Mouse (Mus musculus): ENCODE results near the gene Rad51b.

The Rad51b gene

GRCm38 (mm10) chr12:79762087-79762486 lies 465.0 kb downstream of the Rad51b start:
- peak; percentile 24 for DNase-seq (ENCODE audit: low read depth, low spot score)

DNA sequence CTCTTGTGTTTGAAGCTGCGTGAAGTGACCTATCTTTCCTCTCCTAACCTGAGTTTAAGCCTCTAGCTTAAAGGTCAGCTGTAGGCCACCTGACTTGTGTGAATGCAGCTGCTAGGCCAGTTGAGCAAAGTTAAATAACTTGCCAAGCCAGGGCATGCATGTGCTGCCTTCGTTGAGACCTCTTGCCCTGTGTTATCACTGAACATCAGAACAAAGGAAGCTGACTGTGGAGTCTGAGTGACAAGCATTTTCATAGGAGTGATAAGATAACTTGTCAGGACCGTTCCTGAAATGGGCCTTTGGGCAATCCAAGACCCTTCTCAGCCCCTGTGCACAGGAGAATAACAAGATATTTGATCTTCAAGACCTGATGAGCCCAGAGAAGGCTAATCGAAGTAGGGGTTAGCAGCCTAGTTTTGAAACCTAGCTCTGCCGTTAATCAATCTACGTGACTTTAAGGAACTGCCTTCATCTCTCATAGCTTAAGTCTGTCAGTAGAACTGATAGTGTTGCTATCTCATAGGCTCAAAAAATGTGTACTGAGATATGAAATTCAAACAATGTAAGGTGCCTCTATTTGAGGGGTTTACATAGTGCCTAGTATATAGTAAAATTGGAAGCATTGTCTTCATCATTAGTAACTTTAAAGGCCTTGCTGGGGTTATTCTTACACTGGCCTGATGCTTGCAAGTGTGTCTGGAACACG lies 465.6 kb downstream of the Rad51b start:
- no peak for DNase-seq (ENCODE audit: low read depth, low spot score)

DNA sequence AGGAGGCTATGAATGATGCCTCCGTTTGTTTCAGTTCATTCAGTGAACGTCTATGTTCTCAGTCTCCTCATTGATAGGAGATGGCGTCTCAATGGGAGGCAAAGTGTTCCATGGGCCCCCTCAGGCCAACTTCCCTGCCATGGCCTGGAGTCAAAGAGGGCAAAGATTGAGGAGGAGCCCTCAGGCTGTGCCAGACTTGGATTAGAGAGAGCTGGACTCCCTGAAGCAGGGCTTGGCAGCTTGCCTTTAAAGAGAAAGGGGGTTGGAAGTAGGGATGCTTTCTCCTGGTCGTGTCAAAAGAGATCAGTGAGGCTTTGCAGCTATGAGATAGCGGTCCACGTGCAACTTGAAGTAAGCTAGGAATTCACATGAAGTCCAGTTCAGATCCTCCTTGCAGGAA lies 469.0 kb downstream of the Rad51b start:
- no peak for DNase-seq (ENCODE audit: low read depth, low spot score)

- DNase-seq (ENCODE audit: low read depth, low spot score): no peak
These were observed 471.8 kb downstream of the Rad51b start for GRCm38 (mm10) chr12:79768741-79769322.

DNA sequence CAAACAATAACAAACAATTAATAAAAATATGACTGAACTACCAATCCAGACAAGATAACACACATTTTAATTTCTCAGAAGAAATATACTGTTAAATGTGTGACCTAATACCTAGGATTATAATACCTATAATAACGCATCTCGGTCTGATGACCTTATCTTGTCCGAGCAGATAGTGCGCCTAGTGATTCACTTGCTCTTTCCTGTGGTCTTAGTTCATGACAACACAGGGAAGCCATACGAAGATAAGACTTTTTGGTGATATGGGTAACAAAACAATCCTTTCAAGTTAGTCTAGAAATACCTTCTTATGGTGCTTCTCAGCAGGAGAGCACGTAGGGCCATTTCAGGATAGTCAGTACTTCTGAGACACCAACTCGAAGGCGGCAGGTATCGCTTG lies 472.7 kb downstream of the Rad51b start:
- DNase-seq (ENCODE audit: low read depth, low spot score): no peak

GRCm38 (mm10) chr12:79771194-79771593 lies 474.1 kb downstream of the Rad51b start:
- no peak for DNase-seq (ENCODE audit: low read depth, low spot score)

- no peak for DNase-seq (ENCODE audit: low read depth, low spot score)
These were observed 474.7 kb downstream of the Rad51b start for GRCm38 (mm10) chr12:79771741-79772140.

DNA sequence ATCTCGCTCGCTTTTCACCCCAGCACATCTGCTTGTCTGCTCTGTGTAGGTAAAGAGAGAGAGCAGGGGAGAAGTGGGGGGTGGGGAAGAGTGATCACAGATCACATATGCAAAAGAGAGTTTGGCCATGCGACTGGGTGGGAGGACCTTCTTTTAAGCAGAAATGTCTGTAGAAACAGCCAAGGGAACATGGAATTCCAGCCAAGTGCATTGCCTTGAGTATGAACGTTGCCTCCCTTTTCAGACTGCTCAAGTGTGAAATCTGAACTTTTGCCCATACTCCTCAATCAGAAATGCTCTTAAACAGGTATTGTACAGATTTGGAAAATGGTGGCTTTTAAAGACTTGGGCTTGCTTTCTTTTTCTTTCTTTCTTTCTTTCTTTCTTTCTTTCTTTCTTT lies 476.2 kb downstream of the Rad51b start:
- DNase-seq (ENCODE audit: low read depth, low spot score): no peak

- no peak for DNase-seq (ENCODE audit: low read depth, low spot score)
These were observed 477.5 kb downstream of the Rad51b start for GRCm38 (mm10) chr12:79774571-79774970.

- DNase-seq (ENCODE audit: low read depth, low spot score): no peak
These were observed 479.7 kb downstream of the Rad51b start for GRCm38 (mm10) chr12:79776828-79777227.

GRCm38 (mm10) chr12:79780745-79781144 lies 483.7 kb downstream of the Rad51b start:
- no peak for DNase-seq (ENCODE audit: low read depth, low spot score)

DNA sequence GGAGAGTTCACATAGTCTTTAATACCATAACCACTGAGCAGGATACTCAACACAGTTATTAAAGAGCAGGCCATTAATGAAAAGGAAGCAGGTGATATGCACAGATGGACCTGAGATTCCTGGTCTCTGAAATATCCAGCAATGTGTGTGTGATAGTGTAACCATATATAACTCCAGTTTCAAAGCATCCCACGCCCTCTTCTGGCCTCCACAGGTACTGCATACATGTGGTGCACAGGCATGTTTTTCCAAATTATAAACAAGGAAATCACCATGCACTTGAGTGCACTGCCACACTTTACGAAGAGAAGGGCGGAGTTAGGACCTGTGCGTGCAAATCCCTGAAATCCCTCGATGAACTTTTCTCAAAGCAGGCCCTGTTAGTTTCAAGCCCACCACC lies 484.7 kb downstream of the Rad51b start:
- no peak for DNase-seq (ENCODE audit: low read depth, low spot score)

DNA sequence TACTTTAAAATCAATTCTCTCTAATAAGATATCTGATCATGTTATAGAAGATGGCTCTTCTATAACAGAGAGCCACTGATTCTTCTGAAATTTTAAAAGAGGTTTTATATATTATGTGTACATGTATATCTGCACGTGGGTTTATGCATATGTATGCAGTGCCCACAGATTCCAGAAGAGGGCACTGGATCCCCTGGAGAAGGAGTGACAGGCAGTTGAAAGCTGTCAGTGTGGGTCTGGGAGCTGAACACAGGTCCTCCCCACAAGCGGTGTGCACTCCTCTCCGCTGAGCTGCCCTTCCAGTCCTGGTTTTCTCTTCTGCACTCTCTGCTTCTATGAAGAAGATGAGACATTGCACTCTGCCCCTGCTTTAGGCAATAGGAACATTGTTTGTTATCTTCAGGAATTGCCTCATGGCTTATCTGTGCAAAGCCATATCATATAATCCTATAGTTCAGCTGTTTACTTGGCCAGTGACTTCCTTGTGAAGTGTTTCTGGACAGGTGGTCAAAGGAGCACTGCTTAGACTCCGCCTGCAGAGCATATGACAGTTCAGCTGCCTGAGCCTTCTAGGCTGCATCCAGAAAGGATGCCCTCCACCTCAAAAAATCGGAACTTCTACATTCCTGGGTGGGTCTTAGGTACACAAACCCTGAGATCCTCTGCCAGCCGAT lies 485.5 kb downstream of the Rad51b start:
- DNase-seq (ENCODE audit: low read depth, low spot score): no peak

GRCm38 (mm10) chr12:79784159-79784558 lies 487.1 kb downstream of the Rad51b start:
- no peak for DNase-seq (ENCODE audit: low read depth, low spot score)

DNA sequence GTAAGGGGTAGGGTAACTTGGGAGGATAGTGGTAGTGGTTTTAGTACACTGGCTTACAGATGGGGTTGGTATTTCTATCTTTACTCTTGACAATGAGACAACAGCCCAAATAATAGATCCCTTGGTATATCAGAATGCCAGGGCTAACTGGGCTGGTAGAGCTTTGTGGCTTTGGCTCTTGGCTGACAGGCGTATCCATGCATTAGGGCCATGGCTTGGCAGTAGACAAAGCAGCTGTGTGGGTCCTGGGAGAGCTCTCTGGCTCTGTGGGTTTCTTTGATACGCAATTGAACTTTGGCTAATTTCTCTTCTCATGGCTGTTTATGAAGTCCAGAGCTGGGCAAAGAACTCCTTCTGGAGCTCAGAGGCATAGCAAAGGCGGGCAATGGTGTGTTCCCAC lies 488.6 kb downstream of the Rad51b start:
- DNase-seq (ENCODE audit: low read depth, low spot score): no peak

GRCm38 (mm10) chr12:79787538-79787937 lies 490.5 kb downstream of the Rad51b start:
- DNase-seq (ENCODE audit: low read depth, low spot score): no peak

DNA sequence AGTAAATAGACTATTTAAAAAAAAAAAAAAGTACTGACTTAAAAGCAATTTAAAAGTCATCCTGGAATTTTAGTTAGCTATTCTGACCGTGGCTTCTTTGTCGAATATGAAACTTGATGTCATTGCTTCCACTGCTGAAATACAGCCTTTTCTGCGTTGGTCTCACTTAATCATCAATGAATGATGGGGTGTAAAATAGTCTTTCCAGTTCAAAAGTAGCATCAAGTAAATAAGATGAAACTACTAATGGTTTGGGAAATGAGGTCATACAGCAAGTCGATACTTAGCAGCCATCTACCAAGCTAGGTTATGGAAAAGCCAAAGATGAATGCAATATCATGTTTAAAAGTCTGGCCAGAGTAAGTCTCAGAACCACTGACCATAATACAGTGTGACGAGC lies 491.3 kb downstream of the Rad51b start:
- no peak for DNase-seq (ENCODE audit: low read depth, low spot score)

DNA sequence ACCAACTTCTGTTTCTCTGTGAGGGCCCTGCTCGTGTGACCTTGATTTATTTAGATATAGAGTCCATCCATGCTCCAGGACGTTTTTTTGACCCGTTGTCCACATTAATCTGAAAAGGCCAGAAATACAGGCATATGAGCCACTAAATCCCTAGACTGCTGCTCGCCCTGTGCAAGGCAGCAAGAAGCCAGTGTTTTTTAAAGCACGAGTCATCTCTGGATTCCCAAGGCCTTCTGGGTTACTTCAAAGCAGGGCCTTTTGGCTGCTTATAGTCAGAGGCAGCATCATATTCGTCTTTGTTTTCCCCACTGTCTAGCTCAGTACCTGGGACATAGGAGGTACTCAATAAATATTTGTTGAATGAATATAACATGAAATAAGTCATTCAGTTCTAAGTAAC lies 492.4 kb downstream of the Rad51b start:
- DNase-seq (ENCODE audit: low read depth, low spot score): no peak

DNA sequence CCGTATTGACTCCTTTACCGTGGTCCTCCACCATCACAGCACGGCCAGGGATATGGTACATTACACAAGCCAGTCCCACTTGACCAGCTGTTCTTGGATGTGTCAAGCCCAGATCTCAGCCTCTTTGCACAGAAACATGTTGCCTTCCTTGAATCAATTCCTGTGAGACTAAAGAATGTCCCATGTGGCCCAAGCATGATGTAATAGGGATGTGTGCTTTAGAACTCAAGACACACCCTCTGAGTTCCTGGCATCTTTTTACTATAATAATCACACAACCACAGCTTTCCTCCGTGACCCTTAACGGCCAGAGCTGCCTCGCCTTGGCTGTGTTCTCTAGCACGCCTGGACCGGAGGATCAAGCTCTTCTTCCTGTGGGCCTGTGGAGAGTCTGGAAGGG lies 496.3 kb downstream of the Rad51b start:
- no peak for DNase-seq (ENCODE audit: low read depth, low spot score)

DNA sequence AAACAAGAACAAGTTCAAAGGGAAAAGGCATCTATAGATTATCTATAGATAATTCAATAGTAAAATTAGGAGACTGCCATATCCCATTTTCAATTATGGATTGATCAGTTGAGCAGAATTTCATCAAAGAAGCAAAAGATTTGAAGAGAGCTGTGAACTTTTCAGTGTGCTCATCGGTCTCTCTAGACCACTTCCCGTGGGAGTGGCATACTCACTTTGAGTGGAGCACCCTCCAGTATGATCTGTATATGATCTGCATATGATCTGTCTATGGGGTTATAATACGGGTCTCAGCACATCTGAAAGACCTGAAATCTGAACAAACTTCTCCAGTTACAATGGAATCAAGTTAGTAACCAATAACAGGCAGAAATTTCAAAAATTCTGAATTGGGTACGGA lies 497.7 kb downstream of the Rad51b start:
- peak; percentile 30 for DNase-seq (ENCODE audit: low read depth, low spot score)

DNA sequence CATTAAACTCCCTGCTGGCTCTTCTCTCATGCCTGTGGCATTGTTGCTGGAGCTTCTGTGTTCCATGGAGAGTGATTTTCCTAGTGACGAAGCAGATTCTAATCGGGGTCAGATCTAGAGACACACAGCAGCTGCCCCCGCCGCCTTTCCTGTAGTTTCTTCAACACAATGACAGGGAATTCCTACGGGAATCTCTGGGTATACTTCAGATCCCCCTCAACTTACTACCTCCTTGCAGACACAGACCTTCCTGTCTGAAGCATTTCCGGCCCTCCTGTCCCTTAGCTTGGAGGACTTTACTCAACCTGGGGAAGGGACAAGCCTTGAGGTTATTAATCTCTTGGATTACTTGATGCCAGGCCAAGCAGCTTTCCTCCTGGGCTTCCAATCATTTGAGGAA lies 499.2 kb downstream of the Rad51b start:
- DNase-seq (ENCODE audit: low read depth, low spot score): no peak

GRCm38 (mm10) chr12:79796823-79797821 lies 500.0 kb downstream of the Rad51b start:
- DNase-seq (ENCODE audit: low read depth, low spot score): peak; percentile 47
